Mouse (Mus musculus): ENCODE data around the gene Sprtn. TPM values are rescaled to one million over a fixed set of nuclear protein-coding genes. Genes with fewer than 3 reads are reported as not detected.

The Sprtn gene
- 9.4 and 9.8 TPM in 2 replicates for polyA plus RNA-seq (2014; fragmentation: Nextera tagmentation; extraction: Ambion mirVana)

GRCm38 (mm10) chr8:124897386-124898250, at the start of gene Sprtn, which contains the start of gene Exoc8:
TSS of gene Sprtn (plus strand) at chr8:124897886.
TSS of gene Exoc8 (minus strand) at chr8:124897705.
- H3K4me1 ChIP-seq (ENCODE audit: control insufficient read depth, insufficient read depth, low read length): peaks cover 8% of the 10 kb centered on the region
- peaks cover 3% of the 10 kb centered on the region; the same call in 1 of the 2 replicates for H3K36me3 ChIP-seq (replicated peaks; ENCODE audit: control insufficient read depth, insufficient read depth, low read depth, low read length)
- no peaks in the 10 kb centered on the region for H3K27me3 ChIP-seq (ENCODE audit: control insufficient read depth, insufficient read depth, low read length)
- WGBS: under 1% methylated on average over 113 of the region's 114 CpGs
- ATAC-seq (replicated peaks; ENCODE audit: insufficient number of reproducible peaks, low FRiP score, low TSS enrichment, low read depth) (peak; percentile 86), DNase-seq (ENCODE audit: low spot score) (peak; percentile 97)
- H3K4me3 ChIP-seq (ENCODE audit: low read depth, low read length): peak within 1 kb of the TSS; percentile 93
- peak within 1 kb of the TSS; percentile 85 for H3K9ac ChIP-seq (replicated peaks; ENCODE audit: low read length)
- H3K27ac ChIP-seq (replicated peaks; ENCODE audit: low read depth, low read length): peak within 1 kb of the TSS; percentile 62
- H3K4me2 ChIP-seq (ENCODE audit: low read depth, low read length): peak within 1 kb of the TSS; percentile 99
- no peaks in the 10 kb centered on the region for H3K9me3 ChIP-seq (replicated peaks; ENCODE audit: control insufficient read depth, low read length)

- DNase-seq (ENCODE audit: low spot score) (no peak), ATAC-seq (replicated peaks; ENCODE audit: insufficient number of reproducible peaks, low FRiP score, low TSS enrichment, low read depth) (no peak)
- Histone ChIP-seq H3K27ac (replicated peaks; ENCODE audit: low read depth, low read length) (no peak overlapping the region), H3K4me2 (ENCODE audit: low read depth, low read length) (no peak overlapping the region), H3K4me3 (ENCODE audit: low read depth, low read length) (no peak overlapping the region), H3K9me3 (replicated peaks; ENCODE audit: control insufficient read depth, low read length) (no peaks in the 10 kb centered on the region), H3K9ac (replicated peaks; ENCODE audit: low read length) (no peak overlapping the region), H3K27me3 (ENCODE audit: control insufficient read depth, insufficient read depth, low read length) (no peaks in the 10 kb centered on the region), H3K36me3 (replicated peaks; ENCODE audit: control insufficient read depth, insufficient read depth, low read depth, low read length) (peaks cover 13% of the 10 kb centered on the region), H3K4me1 (ENCODE audit: control insufficient read depth, insufficient read depth, low read length) (no peaks in the 10 kb centered on the region)
- 97% methylated on average over 1 of the region's 1 CpGs for WGBS
Observed at GRCm38 (mm10) chr8:124853511-124853910, 44.2 kb upstream of the Sprtn start.

GRCm38 (mm10) chr8:124859466-124859865, 38.2 kb upstream of the Sprtn start:
- Histone ChIP-seq H3K4me2 (ENCODE audit: low read depth, low read length) (no peak overlapping the region), H3K4me1 (ENCODE audit: control insufficient read depth, insufficient read depth, low read length) (no peaks in the 10 kb centered on the region), H3K36me3 (replicated peaks; ENCODE audit: control insufficient read depth, insufficient read depth, low read depth, low read length) (peaks cover 9% of the 10 kb centered on the region), H3K27me3 (ENCODE audit: control insufficient read depth, insufficient read depth, low read length) (no peaks in the 10 kb centered on the region), H3K4me3 (ENCODE audit: low read depth, low read length) (no peak overlapping the region), H3K9me3 (replicated peaks; ENCODE audit: control insufficient read depth, low read length) (no peaks in the 10 kb centered on the region), H3K9ac (replicated peaks; ENCODE audit: low read length) (no peak overlapping the region), H3K27ac (replicated peaks; ENCODE audit: low read depth, low read length) (no peak overlapping the region)
- no peak for ATAC-seq (replicated peaks; ENCODE audit: insufficient number of reproducible peaks, low FRiP score, low TSS enrichment, low read depth)
- peak; percentile 18 for DNase-seq (ENCODE audit: low spot score)

- no peak overlapping the region for H3K9ac ChIP-seq (replicated peaks; ENCODE audit: low read length)
- no peak overlapping the region for H3K4me3 ChIP-seq (ENCODE audit: low read depth, low read length)
- H3K4me2 ChIP-seq (ENCODE audit: low read depth, low read length): no peak overlapping the region
- no peak for ATAC-seq (replicated peaks; ENCODE audit: insufficient number of reproducible peaks, low FRiP score, low TSS enrichment, low read depth)
- H3K27me3 ChIP-seq (ENCODE audit: control insufficient read depth, insufficient read depth, low read length): no peaks in the 10 kb centered on the region
- no peaks in the 10 kb centered on the region for H3K4me1 ChIP-seq (ENCODE audit: control insufficient read depth, insufficient read depth, low read length)
- no peaks in the 10 kb centered on the region for H3K9me3 ChIP-seq (replicated peaks; ENCODE audit: control insufficient read depth, low read length)
- 93% methylated on average over 3 of the region's 3 CpGs for WGBS
- H3K27ac ChIP-seq (replicated peaks; ENCODE audit: low read depth, low read length): no peak overlapping the region
- peaks cover 4% of the 10 kb centered on the region for H3K36me3 ChIP-seq (replicated peaks; ENCODE audit: control insufficient read depth, insufficient read depth, low read depth, low read length)
- no peak for DNase-seq (ENCODE audit: low spot score)
Observed at GRCm38 (mm10) chr8:124860188-124860587, 37.5 kb upstream of the Sprtn start.

- H3K36me3 ChIP-seq (replicated peaks; ENCODE audit: control insufficient read depth, insufficient read depth, low read depth, low read length): peaks cover 2% of the 10 kb centered on the region
- ATAC-seq (replicated peaks; ENCODE audit: insufficient number of reproducible peaks, low FRiP score, low TSS enrichment, low read depth) (peak; percentile 96), DNase-seq (ENCODE audit: low spot score) (peak; percentile 95)
- no peaks in the 10 kb centered on the region for H3K27me3 ChIP-seq (ENCODE audit: control insufficient read depth, insufficient read depth, low read length)
- peak within 1 kb of the TSS; percentile 74 for H3K4me3 ChIP-seq (ENCODE audit: low read depth, low read length)
- H3K9me3 ChIP-seq (replicated peaks; ENCODE audit: control insufficient read depth, low read length): no peaks in the 10 kb centered on the region
- peak within 1 kb of the TSS; percentile 89 for H3K27ac ChIP-seq (replicated peaks; ENCODE audit: low read depth, low read length)
- peak within 1 kb of the TSS; percentile 98 for H3K9ac ChIP-seq (replicated peaks; ENCODE audit: low read length)
- WGBS: 2% methylated on average over 46 of the region's 55 CpGs
- H3K4me2 ChIP-seq (ENCODE audit: low read depth, low read length): peak within 1 kb of the TSS; percentile 76
- H3K4me1 ChIP-seq (ENCODE audit: control insufficient read depth, insufficient read depth, low read length): no peaks in the 10 kb centered on the region
Observed at GRCm38 (mm10) chr8:124862321-124863162, 35.1 kb upstream of the Sprtn start, which contains the start of the genes Gnpat and 2810004N23Rik. TSS of gene Gnpat (plus strand) at chr8:124863033. TSS of gene 2810004N23Rik (minus strand) at chr8:124863120.

- Histone ChIP-seq H3K9me3 (replicated peaks; ENCODE audit: control insufficient read depth, low read length) (no peaks in the 10 kb centered on the region), H3K27ac (replicated peaks; ENCODE audit: low read depth, low read length) (peak overlapping the region; percentile 89), H3K4me3 (ENCODE audit: low read depth, low read length) (peak overlapping the region; percentile 74), H3K27me3 (ENCODE audit: control insufficient read depth, insufficient read depth, low read length) (no peaks in the 10 kb centered on the region), H3K4me2 (ENCODE audit: low read depth, low read length) (peak overlapping the region; percentile 69), H3K9ac (replicated peaks; ENCODE audit: low read length) (peak overlapping the region; percentile 98), H3K36me3 (replicated peaks; ENCODE audit: control insufficient read depth, insufficient read depth, low read depth, low read length) (peaks cover 2% of the 10 kb centered on the region), H3K4me1 (ENCODE audit: control insufficient read depth, insufficient read depth, low read length) (no peaks in the 10 kb centered on the region)
- ATAC-seq (replicated peaks; ENCODE audit: insufficient number of reproducible peaks, low FRiP score, low TSS enrichment, low read depth) (peak; percentile 91), DNase-seq (ENCODE audit: low spot score) (no peak)
- WGBS: under 1% methylated on average over 32 of the region's 33 CpGs
Observed at GRCm38 (mm10) chr8:124863163-124863677, 34.5 kb upstream of the Sprtn start.

- H3K4me3 ChIP-seq (ENCODE audit: low read depth, low read length): peak overlapping the region; percentile 74
- H3K4me1 ChIP-seq (ENCODE audit: control insufficient read depth, insufficient read depth, low read length): no peaks in the 10 kb centered on the region
- ATAC-seq (replicated peaks; ENCODE audit: insufficient number of reproducible peaks, low FRiP score, low TSS enrichment, low read depth) (no peak), DNase-seq (ENCODE audit: low spot score) (peak; percentile 1)
- no peaks in the 10 kb centered on the region for H3K27me3 ChIP-seq (ENCODE audit: control insufficient read depth, insufficient read depth, low read length)
- peaks cover 2% of the 10 kb centered on the region; the same call in 1 of the 2 replicates for H3K36me3 ChIP-seq (replicated peaks; ENCODE audit: control insufficient read depth, insufficient read depth, low read depth, low read length)
- H3K4me2 ChIP-seq (ENCODE audit: low read depth, low read length): peak overlapping the region; percentile 69
- H3K9ac ChIP-seq (replicated peaks; ENCODE audit: low read length): peak overlapping the region; percentile 98
- 0 out of 2 replicates have a peak overlapping the region, but pooled peaks have one; percentile 89 for H3K27ac ChIP-seq (replicated peaks; ENCODE audit: low read depth, low read length)
- H3K9me3 ChIP-seq (replicated peaks; ENCODE audit: control insufficient read depth, low read length): no peaks in the 10 kb centered on the region
- WGBS: 16% methylated on average over 8 of the region's 8 CpGs
Observed at GRCm38 (mm10) chr8:124863729-124864128, 34.0 kb upstream of the Sprtn start.
